ENCODE assay signal across 22 mouse cellular contexts in the genomic region with DNA sequence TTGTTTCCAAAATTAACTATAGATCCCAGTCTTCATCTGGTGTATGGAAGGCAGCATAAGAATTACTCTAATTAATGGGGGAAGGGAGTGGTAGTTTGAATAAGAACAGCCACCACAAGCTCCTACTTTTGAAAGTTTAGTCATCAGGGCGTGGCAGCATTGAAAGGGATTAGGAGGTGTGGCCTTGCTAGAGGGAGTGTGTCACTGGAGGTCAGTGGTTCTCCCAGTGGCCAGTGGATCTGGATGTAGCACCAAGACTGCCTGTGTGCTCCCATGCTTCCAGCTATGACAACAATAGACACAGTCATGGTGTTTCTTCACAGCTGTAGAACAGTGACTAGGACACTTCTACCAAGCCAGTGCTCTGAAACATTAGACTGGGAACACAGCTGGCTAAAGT. TPM values are rescaled to one million over a fixed set of nuclear protein-coding genes. Genes with fewer than 3 reads are reported as not detected.
A peak's percentile ranks its signal among the peaks of the same experiment; 100 is the strongest.
DNase-seq lines count a peak whose midpoint lies in the region; ATAC-seq lines count a peak whose summit lies in the region.
"Had no signal": no experiment of that assay in that cellular context is flagged by ENCODE, and none has a peak within 500 bp of the region (broad histone marks: within the 10 kb centered on the region; RNA-seq: fewer than 3 reads in every experiment).

No protein-coding gene starts in this region.

- no peak overlapping the region for H3K4me2 ChIP-seq in hindbrain, embryonic 11.5 days (replicated peaks; ENCODE audit: low read depth, low read length)
- H3K4me2 ChIP-seq: embryonic facial prominence, embryonic 15.5 days; kidney, embryonic 15.5 days; liver, embryonic 12.5 days; midbrain, embryonic 13.5 days had no signal

- no peak overlapping the region for H3K27ac ChIP-seq in hindbrain, embryonic 11.5 days (ENCODE audit: low read depth, low read length)
- H3K27ac ChIP-seq: embryonic facial prominence, embryonic 15.5 days; kidney, embryonic 15.5 days; liver, embryonic 12.5 days; midbrain, embryonic 13.5 days had no signal

- H3K4me3 ChIP-seq in hindbrain, embryonic 11.5 days (ENCODE audit: low read depth, low read length) = no peak overlapping the region
- H3K4me3 ChIP-seq: embryonic facial prominence, embryonic 15.5 days; kidney, embryonic 15.5 days; liver, embryonic 12.5 days; midbrain, embryonic 13.5 days had no signal

- H3K9me3 ChIP-seq in hindbrain, embryonic 11.5 days (ENCODE audit: control insufficient read depth, low read length) = no peaks in the 10 kb centered on the region
- H3K9me3 ChIP-seq: embryonic facial prominence, embryonic 15.5 days; kidney, embryonic 15.5 days; liver, embryonic 12.5 days; midbrain, embryonic 13.5 days had no signal

- 83% methylated on average over 1 of the region's 1 CpGs for WGBS in hindbrain, embryonic 11.5 days

- peak; percentile 75 for ATAC-seq in megakaryocyte-erythroid progenitor cell, adult 5-6 weeks (replicated peaks; ENCODE audit: low FRiP score, low TSS enrichment, poor library complexity, severe bottlenecking)
- no peak for ATAC-seq in hindbrain, embryonic 11.5 days (ENCODE audit: low FRiP score)
- ATAC-seq: activated CD4-positive, CD25-positive, alpha-beta regulatory T cell, adult 4 months; hindbrain, embryonic 16.5 days; intestine, embryonic 16.5 days; liver, embryonic 12.5 days; midbrain, embryonic 13.5 days had no signal

- no peaks in the 10 kb centered on the region for H3K4me1 ChIP-seq in hindbrain, embryonic 11.5 days (replicated peaks; ENCODE audit: control insufficient read depth, insufficient read depth, low read length)
- H3K4me1 ChIP-seq: embryonic facial prominence, embryonic 15.5 days; kidney, embryonic 15.5 days; midbrain, embryonic 13.5 days had no signal

- H3K36me3 ChIP-seq in hindbrain, embryonic 11.5 days (ENCODE audit: control insufficient read depth, insufficient read depth, low read length) = no peaks in the 10 kb centered on the region
- H3K36me3 ChIP-seq: embryonic facial prominence, embryonic 15.5 days had no signal

- peak; percentile 76 for DNase-seq in 3134 (ENCODE audit: extremely low read depth, insufficient read length, low spot score)
- peak; percentile 67 for DNase-seq in 416B (ENCODE audit: low read depth)
- peak; percentile 80 for DNase-seq in ZHBTc4 (ENCODE audit: low read depth, low spot score)
- no peak for DNase-seq in frontal cortex, postnatal 14 days (ENCODE audit: low spot score in 2 of 2)
- DNase-seq in testis, postnatal 14 days (ENCODE audit: low spot score) = no peak
- no peak for DNase-seq in hindbrain, embryonic 11.5 days (ENCODE audit: low spot score)
- DNase-seq: cerebellum, adult 18-20 months; cerebellum, postnatal 25 days; embryo, embryonic 11 days; heart, postnatal 4 days; lung, adult 2 months; lung, postnatal 36 days; spleen, adult 18-20 months; thymus, adult 18-20 months had no signal

- no peaks in the 10 kb centered on the region for H3K27me3 ChIP-seq in hindbrain, embryonic 11.5 days (ENCODE audit: control insufficient read depth, insufficient read depth, low read length)
- H3K27me3 ChIP-seq: embryonic facial prominence, embryonic 15.5 days; kidney, embryonic 15.5 days; liver, embryonic 12.5 days; midbrain, embryonic 13.5 days had no signal

- no peak overlapping the region for H3K9ac ChIP-seq in hindbrain, embryonic 11.5 days (ENCODE audit: low read depth, low read length)
- H3K9ac ChIP-seq: embryonic facial prominence, embryonic 15.5 days; kidney, embryonic 15.5 days; liver, embryonic 12.5 days; midbrain, embryonic 13.5 days had no signal

RNA-seq across cellular contexts. Expression of a gene that starts 22.7 kb away (rescaled TPM):
- total RNA-seq in megakaryocyte-erythroid progenitor cell, adult 5-6 weeks (2014; fragmentation: Nextera tagmentation) = 6.4 and 7.3 TPM in 2 replicates
- total RNA-seq in megakaryocyte-erythroid progenitor cell, adult 5-6 weeks (2017) = 16.3 and 23.6 TPM in 2 replicates
- 4.7 and 5.2 TPM in 2 replicates for polyA plus RNA-seq in hindbrain, embryonic 11.5 days (2014; fragmentation: Nextera tagmentation; extraction: Ambion mirVana)

RNA-seq across cellular contexts. Expression of a gene that starts 32.8 kb away (rescaled TPM):
- total RNA-seq in megakaryocyte-erythroid progenitor cell, adult 5-6 weeks (2014; fragmentation: Nextera tagmentation) = 31.4 and 32.3 TPM in 2 replicates
- 33.9 and 42.3 TPM in 2 replicates for total RNA-seq in megakaryocyte-erythroid progenitor cell, adult 5-6 weeks (2017)
- 4.8 and 6.1 TPM in 2 replicates for polyA plus RNA-seq in hindbrain, embryonic 11.5 days (2014; fragmentation: Nextera tagmentation; extraction: Ambion mirVana)
- polyA plus RNA-seq: lung, adult 2 months had no signal

RNA-seq across cellular contexts. Expression of a gene that starts 33.1 kb away (rescaled TPM):
- 74.4 and 174 TPM in 2 replicates for total RNA-seq in megakaryocyte-erythroid progenitor cell, adult 5-6 weeks (2014; fragmentation: Nextera tagmentation)
- total RNA-seq in megakaryocyte-erythroid progenitor cell, adult 5-6 weeks (2017) = 63.0 and 95.3 TPM in 2 replicates
- 401 and 411 TPM in 2 replicates for polyA plus RNA-seq in hindbrain, embryonic 11.5 days (2014; fragmentation: Nextera tagmentation; extraction: Ambion mirVana)

RNA-seq across cellular contexts. Expression of a gene that starts 41.2 kb away (rescaled TPM):
- total RNA-seq in megakaryocyte-erythroid progenitor cell, adult 5-6 weeks (2014; fragmentation: Nextera tagmentation) = 311 and 390 TPM in 2 replicates
- total RNA-seq in megakaryocyte-erythroid progenitor cell, adult 5-6 weeks (2017) = 447 and 464 TPM in 2 replicates
- 446 and 457 TPM in 2 replicates for polyA plus RNA-seq in hindbrain, embryonic 11.5 days (2014; fragmentation: Nextera tagmentation; extraction: Ambion mirVana)

RNA-seq across cellular contexts. Expression of a gene that starts 58.2 kb away (rescaled TPM):
- total RNA-seq in megakaryocyte-erythroid progenitor cell, adult 5-6 weeks (2014; fragmentation: Nextera tagmentation) = 1.2 and 4.3 TPM in 2 replicates
- total RNA-seq in megakaryocyte-erythroid progenitor cell, adult 5-6 weeks (2017) = 2.4 and 3.0 TPM in 2 replicates
- 5.0 and 6.9 TPM in 2 replicates for polyA plus RNA-seq in hindbrain, embryonic 11.5 days (2014; fragmentation: Nextera tagmentation; extraction: Ambion mirVana)

Comparison
In these comparisons a context has a peak if more than half of its experiments do, and no peak if none do; other contexts are left out.
1. DNase-seq: peak in 3134 (single experiment), 416B (single experiment) and ZHBTc4 (single experiment); none in frontal cortex, postnatal 14 days (0 of 2), testis, postnatal 14 days (single experiment) and hindbrain, embryonic 11.5 days (single experiment).